Mouse (Mus musculus): ENCODE data around the gene Ccnd2. TPM values are rescaled to one million over a fixed set of nuclear protein-coding genes. Genes with fewer than 3 reads are reported as not detected.

The Ccnd2 gene
- polyA plus RNA-seq, 1 experiment from 2014 or later: 279 TPM

GRCm38 (mm10) chr6:127148526-127149302 lies 3.3 kb downstream of the Ccnd2 start:
- no peak for DNase-seq (ENCODE audit: low spot score)

- DNase-seq (ENCODE audit: low spot score): peak; percentile 86
Measured at GRCm38 (mm10) chr6:127147665-127148064, 4.3 kb downstream of the Ccnd2 start.

- DNase-seq (ENCODE audit: low spot score): no peak
Measured at GRCm38 (mm10) chr6:127146322-127146947, 5.6 kb downstream of the Ccnd2 start.

GRCm38 (mm10) chr6:127145464-127146190 lies 6.4 kb downstream of the Ccnd2 start:
- DNase-seq (ENCODE audit: low spot score): no peak

GRCm38 (mm10) chr6:127143576-127144288 lies 8.3 kb downstream of the Ccnd2 start:
- DNase-seq (ENCODE audit: low spot score): no peak

GRCm38 (mm10) chr6:127143124-127143520 lies 8.9 kb downstream of the Ccnd2 start:
- no peak for DNase-seq (ENCODE audit: low spot score)

- DNase-seq (ENCODE audit: low spot score): peak; percentile 76
Measured at GRCm38 (mm10) chr6:127142154-127143123, 9.6 kb downstream of the Ccnd2 start.

GRCm38 (mm10) chr6:127138962-127139361 lies 13.0 kb downstream of the Ccnd2 start:
- DNase-seq (ENCODE audit: low spot score): no peak

GRCm38 (mm10) chr6:127133433-127134245 lies 18.4 kb downstream of the Ccnd2 start:
- DNase-seq (ENCODE audit: low spot score): no peak

- no peak for DNase-seq (ENCODE audit: low spot score)
Measured at GRCm38 (mm10) chr6:127132719-127133118, 19.3 kb downstream of the Ccnd2 start.

GRCm38 (mm10) chr6:127131946-127132345 lies 20.0 kb downstream of the Ccnd2 start:
- no peak for DNase-seq (ENCODE audit: low spot score)

- DNase-seq (ENCODE audit: low spot score): no peak
Measured at GRCm38 (mm10) chr6:127130377-127130776, 21.6 kb downstream of the Ccnd2 start.

GRCm38 (mm10) chr6:127129659-127130058 lies 22.3 kb downstream of the Ccnd2 start:
- no peak for DNase-seq (ENCODE audit: low spot score)

GRCm38 (mm10) chr6:127123506-127123905 lies 28.5 kb downstream of the Ccnd2 start:
- no peak for DNase-seq (ENCODE audit: low spot score)

- DNase-seq (ENCODE audit: low spot score): no peak
Measured at GRCm38 (mm10) chr6:127122996-127123395, 29.0 kb downstream of the Ccnd2 start.

- DNase-seq (ENCODE audit: low spot score): no peak
Measured at GRCm38 (mm10) chr6:127122221-127122806, 29.7 kb downstream of the Ccnd2 start.

GRCm38 (mm10) chr6:127114753-127115456 lies 37.1 kb downstream of the Ccnd2 start:
- no peak for DNase-seq (ENCODE audit: low spot score)

GRCm38 (mm10) chr6:127109402-127109930 lies 42.5 kb downstream of the Ccnd2 start, which contains the start of gene Tigar:
Gene Tigar (minus strand): TSS chr6:127109557.
- DNase-seq (ENCODE audit: low spot score): peak; percentile 94
